Mouse (Mus musculus) embryonic facial prominence, embryonic 15.5 days (tissue): ENCODE results near the gene Col4a2. TPM values are rescaled to one million over a fixed set of nuclear protein-coding genes. Genes with fewer than 3 reads are reported as not detected.
"Not testable (repeated sequence)": the region's sequence is repeated elsewhere in the genome, so short reads cannot be mapped to it uniquely, and the experiment has no call there.

Experiments
- ATAC-seq: fragments of 200-750 bp; cut with Nextera tagmentation; 2 replicates; pipeline ENCODE4 v1.8.0; 2017; ENCODE audit warnings: low read depth, moderate TSS enrichment; ENCODE audit not compliant: insufficient number of reproducible peaks, low FRiP score, low TSS enrichment
- H3K27ac ChIP-seq: fragments of 300-500 bp; sonication (generic); replicated peaks from 2 replicates; pipeline ENCODE4 v1.5.1; 2015; ENCODE audit warnings: mild to moderate bottlenecking, inconsistent platforms
- H3K27me3 ChIP-seq: fragments of 300-500 bp; sonication (generic); 2 replicates; pipeline ENCODE4 v1.6.1; 2015; ENCODE audit warnings: inconsistent platforms
- H3K36me3 ChIP-seq: fragments of 300-500 bp; sonication (generic); 2 replicates; pipeline ENCODE4 v1.6.1; 2015; ENCODE audit warnings: mild to moderate bottlenecking, inconsistent platforms
- H3K4me1 ChIP-seq: fragments of 300-500 bp; sonication (generic); 2 replicates; pipeline ENCODE4 v1.6.1; 2015; ENCODE audit warnings: inconsistent platforms
- H3K4me2 ChIP-seq: fragments of 300-500 bp; sonication (generic); replicated peaks from 2 replicates; pipeline ENCODE4 v1.6.1; 2015; ENCODE audit warnings: mild to moderate bottlenecking, inconsistent platforms
- H3K4me3 ChIP-seq: fragments of 300-500 bp; sonication (generic); replicated peaks from 2 replicates; pipeline ENCODE4 v1.5.1; 2015; ENCODE audit warnings: mild to moderate bottlenecking, inconsistent platforms
- H3K9ac ChIP-seq: fragments of 300-500 bp; sonication (generic); 2 replicates; pipeline ENCODE4 v1.6.1; 2015; ENCODE audit warnings: inconsistent platforms
- H3K9me3 ChIP-seq: fragments of 300-500 bp; sonication (generic); replicated peaks from 2 replicates; pipeline ENCODE4 v1.6.1; 2016; ENCODE audit warnings: inconsistent platforms
- WGBS: fragments of 180-500 bp; shearing (Covaris S2); methylation state at CpG from one replicate; pipeline ENCODE4 v1.1.7; 2015; 5-methylcytosine and 5-hydroxymethylcytosine counted together
- polyA plus RNA-seq: library from polyadenylated mRNA; unstranded; fragments of >200 nt; fragmentation: Nextera tagmentation; extraction: Ambion mirVana; gene quantifications from 2 replicates; pipeline ENCODE4 v1.2.1, GENCODE M21; 2015

The Col4a2 gene
- polyA plus RNA-seq, 1 experiment from 2014 or later = 86.9 TPM

DNA sequence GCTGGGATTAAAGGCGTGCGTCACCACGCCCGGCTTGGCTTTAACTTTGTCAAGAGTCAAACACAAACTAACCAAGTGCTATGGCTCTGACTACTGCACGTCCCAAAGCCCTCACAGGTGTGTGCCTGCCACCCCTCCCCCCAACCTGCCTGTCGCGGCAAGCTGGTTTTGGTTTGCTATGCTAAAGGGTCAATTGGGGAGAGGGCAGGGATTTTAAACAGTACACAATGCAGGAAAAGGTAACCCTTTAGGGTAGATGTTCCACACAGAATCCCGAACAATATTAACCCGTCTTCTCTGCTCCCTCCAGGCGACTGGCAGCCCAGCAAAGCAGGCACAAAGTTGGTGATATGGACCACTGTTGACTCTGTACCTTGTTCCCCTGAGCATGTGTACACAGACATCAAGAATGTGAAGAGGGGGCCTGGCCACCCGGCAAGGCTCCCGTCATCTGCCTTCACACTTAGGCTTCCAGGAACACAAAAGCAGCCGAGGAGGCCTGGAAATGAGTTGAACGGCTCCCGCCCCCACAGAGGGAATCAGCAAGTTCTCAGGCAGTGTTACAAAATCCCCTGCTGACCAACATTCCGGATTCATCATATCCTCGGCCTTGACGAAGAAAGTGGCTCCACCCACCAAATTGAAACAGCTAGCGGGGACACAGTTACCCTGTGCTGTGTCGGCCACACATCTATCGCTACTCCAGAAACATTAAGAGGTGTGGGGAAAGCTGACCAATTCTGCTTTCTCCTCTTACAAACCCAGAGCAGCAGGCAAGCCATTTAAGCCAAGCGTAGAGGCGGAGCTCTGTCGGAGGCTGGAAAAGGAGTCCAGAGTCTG is 164.0 kb downstream of the Col4a2 start:
- Histone ChIP-seq H3K36me3 (no peaks in the 10 kb centered on the region), H3K4me2 (peak overlapping the region; percentile 95), H3K27me3 (peaks cover 75% of the 10 kb centered on the region), H3K9me3 (no peaks in the 10 kb centered on the region), H3K4me3 (peak overlapping the region; percentile 50), H3K27ac (no peak overlapping the region), H3K9ac (no peak overlapping the region), H3K4me1 (peaks cover 33% of the 10 kb centered on the region)
- no peak for ATAC-seq
- WGBS = 8% methylated on average over 24 of the region's 24 CpGs

DNA sequence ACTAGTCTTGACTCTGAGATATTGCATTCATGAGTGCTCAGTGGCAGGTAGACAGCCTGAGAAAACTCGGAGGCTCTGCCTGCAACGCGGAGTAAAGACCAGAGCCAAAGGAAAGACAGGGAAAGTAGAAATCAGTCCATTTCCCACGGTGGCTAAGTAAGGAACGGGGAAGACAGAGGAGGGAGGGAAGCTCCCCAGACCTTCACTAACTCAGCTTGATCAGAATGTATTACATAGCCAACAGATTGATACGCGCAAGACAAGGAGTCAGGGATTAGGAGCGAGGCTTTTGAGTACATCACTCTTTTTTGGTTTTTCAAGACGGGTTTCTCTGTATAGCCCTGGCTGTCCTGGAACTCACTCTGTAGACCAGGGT is 164.6 kb downstream of the Col4a2 start:
- H3K9me3 ChIP-seq = no peaks in the 10 kb centered on the region
- H3K4me2 ChIP-seq = peak overlapping the region; percentile 95
- peak overlapping the region; percentile 50 for H3K4me3 ChIP-seq
- no peak overlapping the region for H3K9ac ChIP-seq
- no peak for ATAC-seq
- WGBS = 4% methylated on average over 9 of the region's 9 CpGs
- H3K27me3 ChIP-seq = peaks cover 81% of the 10 kb centered on the region
- H3K36me3 ChIP-seq = no peaks in the 10 kb centered on the region
- no peak overlapping the region for H3K27ac ChIP-seq
- H3K4me1 ChIP-seq = peaks cover 33% of the 10 kb centered on the region

DNA sequence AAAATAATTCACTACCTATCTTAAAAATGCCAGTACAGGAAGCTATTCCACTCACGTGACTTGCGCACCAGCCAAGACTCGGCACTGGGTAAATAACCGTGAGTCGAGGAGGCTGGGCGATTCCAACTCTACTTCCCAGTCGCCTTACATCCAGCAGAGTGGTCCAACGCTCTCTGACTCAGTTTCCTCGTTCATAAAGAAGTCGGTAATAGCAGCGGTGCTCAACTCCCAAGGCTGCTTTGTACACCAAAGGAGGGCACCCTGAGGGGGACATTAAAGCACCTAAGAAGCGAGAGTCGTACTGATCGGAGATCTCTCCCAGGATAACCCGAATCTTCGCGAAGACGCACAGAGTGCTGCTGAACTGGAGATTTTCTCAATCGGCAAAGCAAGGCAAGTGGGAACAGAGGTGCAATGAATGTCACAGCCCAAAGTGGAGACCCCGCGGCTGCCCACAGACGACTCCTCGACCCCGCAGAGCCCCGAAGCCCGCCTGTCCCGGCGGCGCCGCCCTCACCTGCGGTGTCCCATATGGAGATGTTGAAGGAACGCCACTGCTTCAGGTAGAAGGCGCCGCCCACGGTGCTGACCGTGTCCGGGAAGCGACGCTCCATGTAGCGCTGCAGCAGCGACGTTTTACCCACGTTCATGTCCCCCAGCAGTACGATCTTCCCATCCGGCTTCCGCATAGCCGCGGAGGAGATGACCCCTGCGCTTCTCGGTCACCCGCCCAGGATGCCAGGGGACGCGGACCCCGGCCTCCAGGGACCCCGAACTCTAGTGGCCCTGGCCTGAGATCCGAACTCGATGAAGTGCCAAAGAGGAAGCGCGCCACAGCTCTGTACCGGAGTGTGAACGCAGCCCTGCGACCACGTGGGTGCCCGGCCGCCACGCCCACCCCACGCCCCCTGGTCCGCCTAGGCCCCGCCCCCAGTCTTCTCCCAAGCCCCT is 165.5 kb downstream of the Col4a2 start, which contains the start of gene Rab20:
Gene Rab20, minus strand, starts transcription at position 900 of the 951 bp plus-strand sequence.
- Histone ChIP-seq H3K9ac (no peak within 1 kb of the TSS; the same call in 1 of the 2 replicates), H3K36me3 (no peaks in the 10 kb centered on the region), H3K27ac (no peak within 1 kb of the TSS), H3K9me3 (no peaks in the 10 kb centered on the region), H3K27me3 (peaks cover 87% of the 10 kb centered on the region), H3K4me2 (peak within 1 kb of the TSS; percentile 95), H3K4me1 (peaks cover 33% of the 10 kb centered on the region), H3K4me3 (peak within 1 kb of the TSS; percentile 50)
- WGBS = under 1% methylated on average over 69 of the region's 69 CpGs
- peak; percentile 66; the same call in 1 of the 2 replicates for ATAC-seq

DNA sequence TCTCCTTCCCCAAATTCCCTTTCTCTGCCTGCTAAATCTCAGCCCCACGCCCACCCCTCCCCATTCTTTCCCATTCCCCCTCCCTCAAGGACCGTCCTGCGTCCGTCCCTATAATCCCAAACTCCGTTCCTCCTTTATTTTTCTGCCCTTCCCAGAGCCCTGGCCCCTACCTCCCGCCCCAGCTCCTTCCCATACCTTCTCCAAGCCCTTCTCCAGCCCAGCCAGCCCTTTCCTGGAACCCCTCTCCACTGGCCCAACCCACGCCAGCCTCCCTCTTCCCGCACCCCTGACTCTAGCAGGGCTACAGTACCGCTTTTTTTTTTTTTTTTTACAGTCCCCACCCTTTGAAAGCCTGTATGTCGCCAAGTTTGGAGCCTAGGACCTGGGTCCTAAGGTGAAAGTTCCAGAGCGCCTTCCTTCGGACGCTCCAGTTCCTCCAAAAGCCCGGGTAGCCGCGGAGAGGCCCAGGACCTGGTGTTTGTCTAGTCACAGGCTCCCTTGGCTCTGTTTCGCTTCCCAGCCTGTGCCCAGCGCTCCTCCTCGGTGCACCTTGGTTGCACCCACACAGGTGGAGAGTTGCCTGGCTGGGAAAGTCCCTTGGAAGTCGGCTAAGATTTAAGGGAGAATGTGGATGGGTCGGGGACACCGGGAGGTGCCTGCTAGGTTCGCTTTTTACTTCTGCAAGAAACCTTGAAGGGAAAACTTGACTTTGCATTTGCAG is 166.4 kb downstream of the Col4a2 start:
- Histone ChIP-seq H3K36me3 (no peaks in the 10 kb centered on the region), H3K4me3 (peak overlapping the region; percentile 50), H3K9me3 (no peaks in the 10 kb centered on the region), H3K27ac (no peak overlapping the region), H3K27me3 (peaks cover 82% of the 10 kb centered on the region), H3K4me2 (peak overlapping the region; percentile 95), H3K4me1 (peaks cover 33% of the 10 kb centered on the region), H3K9ac (no peak overlapping the region)
- 4% methylated on average over 23 of the region's 23 CpGs for WGBS
- ATAC-seq = no peak

DNA sequence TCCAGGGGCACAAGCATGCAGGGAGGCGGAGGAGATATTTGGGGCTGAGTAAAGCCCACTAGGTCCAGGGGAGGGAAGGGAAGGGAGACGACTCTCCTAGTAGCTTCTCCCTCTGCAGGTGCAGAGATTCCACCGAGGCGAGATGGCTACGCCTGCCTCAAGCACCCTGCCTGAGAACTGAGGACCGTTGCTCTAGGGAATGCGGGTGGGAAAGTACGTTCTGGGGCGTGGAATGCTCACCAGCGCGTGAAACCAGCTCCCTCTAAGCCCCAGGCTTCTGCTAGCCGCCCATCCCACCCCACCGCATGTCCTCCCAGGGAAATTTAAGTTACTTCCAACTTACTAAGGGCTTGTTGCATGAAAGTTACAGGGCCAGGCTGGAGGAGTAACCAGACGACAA is 167.0 kb downstream of the Col4a2 start:
- Histone ChIP-seq H3K27ac (no peak overlapping the region), H3K4me3 (no peak overlapping the region), H3K27me3 (peaks cover 76% of the 10 kb centered on the region), H3K4me2 (no peak overlapping the region), H3K9me3 (no peaks in the 10 kb centered on the region), H3K4me1 (peaks cover 33% of the 10 kb centered on the region), H3K9ac (no peak overlapping the region), H3K36me3 (no peaks in the 10 kb centered on the region)
- no peak for ATAC-seq
- 3% methylated on average over 14 of the region's 14 CpGs for WGBS

DNA sequence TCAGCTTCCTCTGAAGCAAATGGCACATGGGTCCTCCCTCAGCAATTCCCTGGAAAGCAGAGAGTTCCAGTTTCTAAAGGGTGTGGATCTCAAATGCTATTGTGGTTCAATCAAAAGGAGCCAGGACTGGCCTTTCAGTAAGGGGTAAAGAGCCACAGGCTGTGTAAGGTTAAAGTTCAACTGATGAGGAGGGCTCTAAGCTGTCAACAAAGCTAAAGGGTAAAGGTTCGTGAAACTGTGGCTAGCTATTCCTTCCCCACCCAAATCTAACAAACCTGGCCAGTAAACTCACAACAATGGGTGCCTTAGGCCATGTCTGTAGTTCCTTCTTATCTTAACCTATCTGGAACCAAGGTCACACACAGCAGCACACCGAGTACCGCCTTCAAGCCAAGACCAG is 169.3 kb downstream of the Col4a2 start:
- Histone ChIP-seq H3K9me3 (no peaks in the 10 kb centered on the region), H3K4me3 (no peak overlapping the region), H3K4me2 (no peak overlapping the region), H3K27me3 (peaks cover 57% of the 10 kb centered on the region), H3K36me3 (no peaks in the 10 kb centered on the region), H3K27ac (no peak overlapping the region), H3K4me1 (peaks cover 25% of the 10 kb centered on the region), H3K9ac (no peak overlapping the region)
- WGBS = 63% methylated on average over 3 of the region's 3 CpGs
- ATAC-seq = no peak

DNA sequence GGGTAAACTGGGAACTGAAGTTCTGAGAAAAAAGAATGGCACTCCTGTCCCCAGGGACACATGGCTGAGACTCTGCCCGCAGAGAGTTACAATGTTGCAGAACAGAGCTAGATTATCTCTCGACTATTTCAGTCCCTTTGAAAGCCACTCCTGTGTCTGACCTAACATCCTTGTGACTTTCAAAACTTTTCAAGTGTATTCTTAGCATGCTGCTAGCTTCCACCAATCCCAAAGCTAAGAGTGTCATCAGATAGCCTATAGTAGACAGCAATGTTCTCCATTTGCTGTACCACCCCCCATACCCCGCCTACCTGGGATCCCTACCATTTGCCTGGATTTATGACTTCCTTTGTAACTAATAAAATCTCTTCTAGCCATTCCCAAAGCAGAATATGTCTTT is 169.9 kb downstream of the Col4a2 start:
- Histone ChIP-seq H3K9ac (no peak overlapping the region), H3K4me2 (no peak overlapping the region), H3K4me1 (peaks cover 19% of the 10 kb centered on the region; the same call in 1 of the 2 replicates), H3K27me3 (peaks cover 54% of the 10 kb centered on the region), H3K4me3 (no peak overlapping the region), H3K27ac (no peak overlapping the region), H3K36me3 (no peaks in the 10 kb centered on the region), H3K9me3 (no peaks in the 10 kb centered on the region)
- no peak for ATAC-seq
- 71% methylated on average over 3 of the region's 3 CpGs for WGBS

DNA sequence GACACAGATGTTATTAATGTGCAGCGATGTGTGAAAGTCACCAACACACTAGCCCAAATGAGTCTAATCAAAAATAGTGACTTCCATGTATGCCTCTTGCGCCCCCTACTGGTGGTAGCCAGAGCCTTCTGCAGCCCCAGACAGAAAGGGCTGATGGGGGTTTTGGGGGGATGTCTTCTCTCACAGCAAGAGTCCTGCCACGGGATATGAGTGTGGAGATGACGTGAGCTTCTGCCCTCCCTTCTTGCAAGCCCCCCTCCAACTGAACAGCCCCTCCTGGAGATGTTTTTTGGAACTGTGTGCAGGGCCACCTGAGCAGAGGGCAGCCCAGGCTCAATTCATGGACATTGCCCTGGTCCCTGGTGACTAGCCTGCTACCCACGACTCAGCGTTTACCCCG is 173.5 kb downstream of the Col4a2 start:
- no peaks in the 10 kb centered on the region for H3K36me3 ChIP-seq
- no peak overlapping the region for H3K9ac ChIP-seq
- no peaks in the 10 kb centered on the region for H3K9me3 ChIP-seq
- H3K4me1 ChIP-seq = no peaks in the 10 kb centered on the region
- no peak overlapping the region for H3K4me2 ChIP-seq
- H3K4me3 ChIP-seq = no peak overlapping the region
- no peak for ATAC-seq
- H3K27ac ChIP-seq = no peak overlapping the region
- 24% methylated on average over 7 of the region's 7 CpGs for WGBS
- peaks cover 42% of the 10 kb centered on the region for H3K27me3 ChIP-seq

DNA sequence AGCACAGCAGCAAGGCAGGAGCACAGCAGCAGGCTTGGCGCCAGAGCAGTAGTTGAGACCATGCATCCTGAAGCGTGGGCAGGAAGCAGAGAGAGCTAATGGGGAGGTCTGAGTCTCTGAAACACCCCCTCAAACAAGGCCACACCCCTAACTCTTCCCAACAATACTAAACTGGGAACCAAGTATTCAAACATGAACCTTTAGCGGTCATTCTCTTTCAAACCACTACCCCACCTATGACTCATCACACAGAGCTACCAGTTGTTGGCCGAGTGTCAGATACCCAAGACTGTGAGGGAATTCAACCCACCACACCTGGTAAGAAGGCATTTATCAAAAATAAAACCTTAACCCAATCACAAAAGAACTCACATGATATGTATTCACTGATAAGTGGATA is 174.6 kb downstream of the Col4a2 start:
- H3K27me3 ChIP-seq = peaks cover 38% of the 10 kb centered on the region
- H3K9me3 ChIP-seq = no peaks in the 10 kb centered on the region
- 67% methylated on average over 4 of the region's 4 CpGs for WGBS
- no peak overlapping the region for H3K4me2 ChIP-seq
- H3K4me3 ChIP-seq = no peak overlapping the region
- H3K27ac ChIP-seq = no peak overlapping the region
- no peaks in the 10 kb centered on the region for H3K4me1 ChIP-seq
- no peak overlapping the region for H3K9ac ChIP-seq
- no peaks in the 10 kb centered on the region for H3K36me3 ChIP-seq
- ATAC-seq = no peak

DNA sequence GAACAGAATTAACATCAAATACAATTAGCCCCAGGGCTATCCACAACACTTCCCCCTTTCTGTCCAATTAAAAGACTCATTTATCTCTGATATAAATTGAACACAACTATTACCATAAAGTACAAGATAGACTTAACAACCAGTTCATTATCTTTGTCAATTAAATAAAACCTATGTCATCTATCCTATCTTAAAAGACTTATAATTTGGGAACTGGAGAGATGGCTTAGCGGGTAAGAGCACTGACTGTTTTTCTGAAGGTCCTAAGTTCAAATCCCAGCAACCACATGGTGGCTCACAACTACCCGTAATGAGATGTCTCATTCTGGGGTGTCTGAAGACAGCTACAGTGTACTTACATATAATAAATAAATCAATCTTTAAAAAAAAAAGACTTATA is 179.7 kb downstream of the Col4a2 start:
- H3K9me3 ChIP-seq, H3K4me2 ChIP-seq, H3K9ac ChIP-seq, H3K36me3 ChIP-seq, H3K4me3 ChIP-seq, H3K4me1 ChIP-seq, ATAC-seq, H3K27ac ChIP-seq: not testable (repeated sequence)
- WGBS = 86% methylated on average over 2 of the region's 2 CpGs
- peaks cover 36% of the 10 kb centered on the region for H3K27me3 ChIP-seq
